Mouse (Mus musculus) lung, postnatal 0 days (tissue): ENCODE results near the gene Hdac9. TPM values are rescaled to one million over a fixed set of nuclear protein-coding genes. Genes with fewer than 3 reads are reported as not detected.

Experiments used
- ATAC-seq: fragments of 200-750 bp; cut with Nextera tagmentation; 2 replicates; pipeline ENCODE4 v1.8.0; 2017; ENCODE audit warnings: moderate library complexity
- DNase-seq: peaks from one replicate; pipeline ENCODE4 v3.0.0-alpha.2; 2016; ENCODE audit warnings: low spot score
- H3K27ac ChIP-seq: fragments of 300-500 bp; sonication (generic); 2 replicates; pipeline ENCODE4 v1.5.1; 2014; ENCODE audit warnings: antibody characterized with exemption, mild to moderate bottlenecking, low read length, mixed read lengths
- H3K27me3 ChIP-seq: fragments of 300-500 bp; sonication (generic); replicated peaks from 2 replicates; pipeline ENCODE4 v1.6.1; 2014; ENCODE audit warnings: low read length, mixed read lengths; ENCODE audit not compliant: insufficient read depth
- H3K36me3 ChIP-seq: fragments of 300-500 bp; sonication (generic); 2 replicates; pipeline ENCODE4 v1.6.1; 2014; ENCODE audit warnings: low read length, mixed read lengths; ENCODE audit not compliant: insufficient read depth
- H3K4me1 ChIP-seq: fragments of 300-500 bp; sonication (generic); 2 replicates; pipeline ENCODE4 v1.6.1; 2014; ENCODE audit warnings: antibody characterized with exemption, low read depth, low read length, mixed read lengths; ENCODE audit not compliant: insufficient read depth
- H3K4me2 ChIP-seq: fragments of 300-500 bp; sonication (generic); replicated peaks from 2 replicates; pipeline ENCODE4 v1.6.1; 2014; ENCODE audit warnings: low read depth, mild to moderate bottlenecking, low read length, moderate library complexity, mixed read lengths
- H3K4me3 ChIP-seq: fragments of 300-500 bp; sonication (generic); 2 replicates; pipeline ENCODE4 v1.5.1; 2014; ENCODE audit warnings: low read depth, low read length
- H3K9ac ChIP-seq: fragments of 300-500 bp; sonication (generic); replicated peaks from 2 replicates; pipeline ENCODE4 v1.6.1; 2014; ENCODE audit warnings: low read depth, mild to moderate bottlenecking
- H3K9me3 ChIP-seq: fragments of 300-500 bp; sonication (generic); 2 replicates; pipeline ENCODE4 v1.6.1; 2016; ENCODE audit warnings: low read length, mixed read lengths
- CTCF ChIP-seq: IDR thresholded peaks from 2 replicates; pipeline ENCODE4 v1.5.1; 2016; ENCODE audit warnings: antibody characterized with exemption, mild to moderate bottlenecking
- EP300 ChIP-seq: IDR thresholded peaks from 2 replicates; pipeline ENCODE4 v1.6.1; 2016; ENCODE audit warnings: antibody characterized with exemption, mild to moderate bottlenecking, control low read depth
- WGBS: fragments of 180-500 bp; shearing (Covaris S2); extraction: QIAGEN DNeasy Blood & Tissue Kit; methylation state at CpG from one replicate; pipeline ENCODE4 v1.1.7; 2014; 5-methylcytosine and 5-hydroxymethylcytosine counted together
- polyA plus RNA-seq: library from polyadenylated mRNA; unstranded; fragments of >200 nt; fragmentation: Nextera tagmentation; extraction: Ambion mirVana; gene quantifications from 2 replicates; pipeline ENCODE4 v1.2.1, GENCODE M21; 2015

Hdac9 gene
- polyA plus RNA-seq, 1 experiment from 2014 or later, result 6.0 TPM

DNA sequence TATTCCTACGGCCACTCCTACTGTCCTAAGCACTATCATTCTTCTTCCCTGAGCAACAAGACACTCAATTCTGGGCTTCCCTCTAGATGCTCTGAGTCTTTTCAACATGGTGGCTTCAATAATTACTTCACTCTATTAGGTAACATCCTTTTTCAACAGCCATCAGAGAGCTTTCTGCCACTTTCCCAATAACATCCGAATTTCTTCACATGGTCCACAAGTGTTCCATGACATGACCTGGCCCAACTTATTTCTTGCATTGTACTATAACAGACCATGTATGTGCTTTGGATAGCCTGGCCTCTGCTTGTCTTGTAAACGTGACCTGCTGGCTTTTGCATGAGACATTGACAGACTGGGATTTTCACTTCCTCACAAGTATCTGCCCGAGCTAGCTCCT is 538.3 kb downstream of the Hdac9 start:
- Histone ChIP-seq H3K4me2 (no peak overlapping the region), H3K36me3 (no peaks in the 10 kb centered on the region), H3K27me3 (no peaks in the 10 kb centered on the region), H3K4me1 (no peaks in the 10 kb centered on the region), H3K27ac (no peak overlapping the region), H3K4me3 (no peak overlapping the region), H3K9me3 (no peaks in the 10 kb centered on the region), H3K9ac (no peak overlapping the region)
- ATAC-seq (no peak), DNase-seq (peak; percentile 5)
- TF ChIP-seq EP300 (no peak), CTCF (no peak)
- 84% methylated on average over 4 of the region's 4 CpGs for WGBS

DNA sequence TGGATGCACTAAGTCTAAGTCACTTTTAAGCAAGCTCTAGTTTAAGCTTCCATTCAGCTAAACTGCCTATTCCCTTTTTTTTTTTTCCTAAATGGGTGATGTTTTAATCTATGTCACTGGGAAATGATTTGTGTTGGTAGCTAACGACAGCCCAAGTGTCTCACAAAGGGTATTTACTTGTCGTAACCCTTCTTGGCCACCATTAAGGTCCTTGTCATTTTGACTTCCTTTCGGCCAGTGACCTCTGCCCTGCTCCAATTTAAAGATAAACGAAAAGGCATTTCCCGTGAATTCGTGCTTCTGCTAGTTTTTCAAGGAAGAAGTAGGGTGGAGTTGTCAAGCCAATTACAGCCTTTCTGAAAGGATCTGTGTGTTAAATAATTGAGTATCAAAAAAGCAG is 565.0 kb downstream of the Hdac9 start:
- 12% methylated on average over 6 of the region's 6 CpGs for WGBS
- TF ChIP-seq CTCF (no peak), EP300 (no peak)
- H3K36me3 ChIP-seq, result no peaks in the 10 kb centered on the region
- no peak overlapping the region for H3K27ac ChIP-seq
- H3K4me1 ChIP-seq, result no peaks in the 10 kb centered on the region
- H3K4me3 ChIP-seq, result no peak overlapping the region
- no peaks in the 10 kb centered on the region for H3K27me3 ChIP-seq
- no peak overlapping the region for H3K4me2 ChIP-seq
- DNase-seq, result no peak
- no peak overlapping the region for H3K9ac ChIP-seq
- H3K9me3 ChIP-seq, result no peaks in the 10 kb centered on the region
- ATAC-seq, result no peak

- no peak for DNase-seq
- Histone ChIP-seq H3K9ac (no peak overlapping the region), H3K4me3 (no peak overlapping the region), H3K9me3 (no peaks in the 10 kb centered on the region), H3K36me3 (no peaks in the 10 kb centered on the region), H3K4me1 (no peaks in the 10 kb centered on the region), H3K4me2 (no peak overlapping the region), H3K27ac (no peak overlapping the region), H3K27me3 (no peaks in the 10 kb centered on the region)
- no peak for ATAC-seq
- whole genome bisulfite sequencing, result 79% methylated on average over 2 of the region's 2 CpGs
- TF ChIP-seq CTCF (no peak), EP300 (no peak)
These were observed 569.4 kb downstream of the Hdac9 start for GRCm38 (mm10) chr12:34347529-34347928.

GRCm38 (mm10) chr12:34342761-34343160 is 574.1 kb downstream of the Hdac9 start:
- no peak for DNase-seq
- no peaks in the 10 kb centered on the region for H3K9me3 ChIP-seq
- H3K4me1 ChIP-seq, result no peaks in the 10 kb centered on the region
- 83% methylated on average over 2 of the region's 2 CpGs for WGBS
- no peak overlapping the region for H3K9ac ChIP-seq
- no peak overlapping the region for H3K4me2 ChIP-seq
- H3K36me3 ChIP-seq, result no peaks in the 10 kb centered on the region
- H3K27me3 ChIP-seq, result no peaks in the 10 kb centered on the region
- H3K4me3 ChIP-seq, result no peak overlapping the region
- TF ChIP-seq CTCF (no peak), EP300 (no peak)
- ATAC-seq, result no peak
- no peak overlapping the region for H3K27ac ChIP-seq

DNA sequence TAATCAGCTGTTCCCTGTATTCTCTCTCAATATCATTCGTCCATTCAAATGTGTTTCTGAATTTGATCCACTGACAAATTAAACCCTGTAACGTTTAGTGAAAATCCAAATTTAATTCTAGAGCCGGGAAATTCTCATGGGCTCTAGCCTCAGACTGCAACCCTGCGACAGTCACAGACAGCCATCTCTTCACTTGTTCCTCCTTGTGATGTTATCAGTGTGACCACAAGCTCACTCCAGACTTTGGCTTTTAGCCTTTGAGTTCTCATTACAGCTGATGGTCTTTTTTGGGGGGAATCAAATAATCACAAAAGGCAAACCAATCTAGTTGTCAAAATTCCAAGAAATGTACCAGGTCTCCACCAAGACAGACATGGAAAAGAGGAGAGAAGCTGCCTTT is 578.0 kb downstream of the Hdac9 start:
- Histone ChIP-seq H3K9me3 (no peaks in the 10 kb centered on the region), H3K36me3 (no peaks in the 10 kb centered on the region), H3K4me1 (no peaks in the 10 kb centered on the region), H3K4me2 (no peak overlapping the region), H3K27ac (no peak overlapping the region), H3K27me3 (no peaks in the 10 kb centered on the region), H3K4me3 (no peak overlapping the region), H3K9ac (no peak overlapping the region)
- no peak for DNase-seq
- TF ChIP-seq CTCF (no peak), EP300 (no peak)
- ATAC-seq, result no peak
- 75% methylated on average over 4 of the region's 4 CpGs for WGBS

GRCm38 (mm10) chr12:34334455-34335084 is 582.3 kb downstream of the Hdac9 start:
- Histone ChIP-seq H3K4me1 (no peaks in the 10 kb centered on the region), H3K4me3 (no peak overlapping the region), H3K4me2 (no peak overlapping the region), H3K9me3 (no peaks in the 10 kb centered on the region), H3K27ac (no peak overlapping the region), H3K27me3 (no peaks in the 10 kb centered on the region), H3K36me3 (no peaks in the 10 kb centered on the region), H3K9ac (no peak overlapping the region)
- WGBS, result 66% methylated on average over 4 of the region's 4 CpGs
- ATAC-seq (no peak), DNase-seq (no peak)
- TF ChIP-seq CTCF (peak; percentile 11; the same call in 1 of the 2 replicates), EP300 (no peak)

GRCm38 (mm10) chr12:34332884-34333283 is 584.0 kb downstream of the Hdac9 start:
- ATAC-seq, result no peak
- H3K9me3 ChIP-seq, result no peaks in the 10 kb centered on the region
- TF ChIP-seq EP300 (no peak), CTCF (no peak)

More at GRCm38 (mm10) chr12:34332884-34333283, 584.0 kb downstream of the Hdac9 start:
- Histone ChIP-seq H3K27ac (no peak overlapping the region), H3K4me3 (no peak overlapping the region), H3K4me1 (no peaks in the 10 kb centered on the region), H3K36me3 (no peaks in the 10 kb centered on the region), H3K27me3 (no peaks in the 10 kb centered on the region), H3K9ac (no peak overlapping the region), H3K4me2 (no peak overlapping the region)
- WGBS, result 37% methylated on average over 4 of the region's 4 CpGs
- DNase-seq, result no peak
